Mouse (Mus musculus): ENCODE measurements around the gene Pitpnm1. TPM values are rescaled to one million over a fixed set of nuclear protein-coding genes. Genes with fewer than 3 reads are reported as not detected.
A peak's percentile ranks its signal among the peaks of the same experiment; 100 is the strongest.

Pitpnm1 gene
- polyA plus RNA-seq, 1 experiment: 568 TPM

GRCm38 (mm10) chr19:4154437-4155222, 54.8 kb downstream of the Pitpnm1 start:
- peak overlapping the region; percentile 69 for H3K27ac ChIP-seq (ENCODE audit: insufficient read depth, low read length)
- 74% methylated on average over 13 of the region's 13 CpGs for WGBS
- no peak for TF ChIP-seq CTCF (IDR thresholded peaks at IDR 0.05; ENCODE audit: borderline replicate concordance, insufficient read depth, low read depth, low read length)
- TF ChIP-seq POLR2A (IDR thresholded peaks at IDR 0.05; ENCODE audit: borderline replicate concordance, insufficient read depth, low read length): no peak; the same call in 1 of the 2 replicates

GRCm38 (mm10) chr19:4155223-4156072, 55.6 kb downstream of the Pitpnm1 start:
- no peak overlapping the region for H3K27ac ChIP-seq (ENCODE audit: insufficient read depth, low read length)
- DNase-seq: peak; percentile 21 to 34
- TF ChIP-seq CTCF (IDR thresholded peaks at IDR 0.05; ENCODE audit: borderline replicate concordance, insufficient read depth, low read depth, low read length) (no peak), POLR2A (IDR thresholded peaks at IDR 0.05; ENCODE audit: borderline replicate concordance, insufficient read depth, low read length) (no peak)
- peaks cover 22% of the 10 kb centered on the region for H3K4me1 ChIP-seq (ENCODE audit: control insufficient read depth, insufficient read depth, low read length)
- WGBS: 63% methylated on average over 6 of the region's 6 CpGs
- no peaks in the 10 kb centered on the region for H3K27me3 ChIP-seq (ENCODE audit: control insufficient read depth, insufficient read depth, low read length)
- H3K4me3 ChIP-seq (replicated peaks; ENCODE audit: insufficient read depth, low read depth, low read length): no peak overlapping the region

More at GRCm38 (mm10) chr19:4154437-4155222, 54.8 kb downstream of the Pitpnm1 start:
- Histone ChIP-seq H3K4me3 (replicated peaks; ENCODE audit: insufficient read depth, low read depth, low read length) (no peak overlapping the region), H3K4me1 (ENCODE audit: control insufficient read depth, insufficient read depth, low read length) (peaks cover 28% of the 10 kb centered on the region), H3K27me3 (ENCODE audit: control insufficient read depth, insufficient read depth, low read length) (no peaks in the 10 kb centered on the region)
- peak; percentile 13 to 26 for DNase-seq

GRCm38 (mm10) chr19:4156073-4156579, 56.3 kb downstream of the Pitpnm1 start:
- H3K27me3 ChIP-seq (ENCODE audit: control insufficient read depth, insufficient read depth, low read length): no peaks in the 10 kb centered on the region
- no peak overlapping the region for H3K4me3 ChIP-seq (replicated peaks; ENCODE audit: insufficient read depth, low read depth, low read length)
- DNase-seq: peak; percentile 8 to 39
- WGBS: 43% methylated on average over 20 of the region's 20 CpGs
- peaks cover 22% of the 10 kb centered on the region for H3K4me1 ChIP-seq (ENCODE audit: control insufficient read depth, insufficient read depth, low read length)
- H3K27ac ChIP-seq (ENCODE audit: insufficient read depth, low read length): no peak overlapping the region
- TF ChIP-seq POLR2A (IDR thresholded peaks at IDR 0.05; ENCODE audit: borderline replicate concordance, insufficient read depth, low read length) (no peak), CTCF (IDR thresholded peaks at IDR 0.05; ENCODE audit: borderline replicate concordance, insufficient read depth, low read depth, low read length) (no peak)

- peak in 1 of 2 experiments; percentile 12 for DNase-seq
- peaks cover 21% of the 10 kb centered on the region for H3K4me1 ChIP-seq (ENCODE audit: control insufficient read depth, insufficient read depth, low read length)
- H3K27me3 ChIP-seq (ENCODE audit: control insufficient read depth, insufficient read depth, low read length): no peaks in the 10 kb centered on the region
- TF ChIP-seq POLR2A (IDR thresholded peaks at IDR 0.05; ENCODE audit: borderline replicate concordance, insufficient read depth, low read length) (no peak), CTCF (IDR thresholded peaks at IDR 0.05; ENCODE audit: borderline replicate concordance, insufficient read depth, low read depth, low read length) (no peak)
- H3K4me3 ChIP-seq (replicated peaks; ENCODE audit: insufficient read depth, low read depth, low read length): no peak overlapping the region
- WGBS: 84% methylated on average over 12 of the region's 12 CpGs
- H3K27ac ChIP-seq (ENCODE audit: insufficient read depth, low read length): no peak overlapping the region
Measured at GRCm38 (mm10) chr19:4156771-4157170, 57.0 kb downstream of the Pitpnm1 start.

GRCm38 (mm10) chr19:4159049-4159448, 59.3 kb downstream of the Pitpnm1 start:
- WGBS: 94% methylated on average over 8 of the region's 8 CpGs
- peaks cover 3% of the 10 kb centered on the region; the same call in 1 of the 2 replicates for H3K4me1 ChIP-seq (ENCODE audit: control insufficient read depth, insufficient read depth, low read length)
- TF ChIP-seq CTCF (IDR thresholded peaks at IDR 0.05; ENCODE audit: borderline replicate concordance, insufficient read depth, low read depth, low read length) (no peak), POLR2A (IDR thresholded peaks at IDR 0.05; ENCODE audit: borderline replicate concordance, insufficient read depth, low read length) (no peak)

GRCm38 (mm10) chr19:4162646-4163542, 63.1 kb downstream of the Pitpnm1 start, which contains the start of gene Rps6kb2:
TSS of gene Rps6kb2 (minus strand) at chr19:4163354.
- TF ChIP-seq POLR2A (IDR thresholded peaks at IDR 0.05; ENCODE audit: borderline replicate concordance, insufficient read depth, low read length): peak; percentile 71; the same call in 1 of the 2 replicates
- no peak for TF ChIP-seq CTCF (IDR thresholded peaks at IDR 0.05; ENCODE audit: borderline replicate concordance, insufficient read depth, low read depth, low read length)
- 6% methylated on average over 42 of the region's 42 CpGs for WGBS
- H3K4me3 ChIP-seq (replicated peaks; ENCODE audit: insufficient read depth, low read depth, low read length): peak within 1 kb of the TSS; percentile 75
- H3K27me3 ChIP-seq (ENCODE audit: control insufficient read depth, insufficient read depth, low read length): no peaks in the 10 kb centered on the region
- peak within 1 kb of the TSS; percentile 59 for H3K27ac ChIP-seq (ENCODE audit: insufficient read depth, low read length)
- H3K4me1 ChIP-seq (ENCODE audit: control insufficient read depth, insufficient read depth, low read length): 0 out of 2 replicates have a peak, but pooled peaks cover 3% of the 10 kb centered on the region
- peak; percentile 97 for DNase-seq

More at GRCm38 (mm10) chr19:4159049-4159448, 59.3 kb downstream of the Pitpnm1 start:
- no peak overlapping the region for H3K27ac ChIP-seq (ENCODE audit: insufficient read depth, low read length)
- DNase-seq: peak in 1 of 2 experiments; percentile 16
- no peaks in the 10 kb centered on the region for H3K27me3 ChIP-seq (ENCODE audit: control insufficient read depth, insufficient read depth, low read length)
- no peak overlapping the region for H3K4me3 ChIP-seq (replicated peaks; ENCODE audit: insufficient read depth, low read depth, low read length)
